Mouse (Mus musculus) CD4-positive, CD25-positive, alpha-beta regulatory T cell, adult 2 months (primary cell): ENCODE results near the gene Map3k21.
A peak's percentile ranks its signal among the peaks of the same experiment; 100 is the strongest.

Source experiments
- DNase-seq: peaks from one replicate; pipeline ENCODE4 v3.0.0-alpha.2; 2012; ENCODE audit warnings: low read depth, low spot score

The Map3k21 gene

GRCm38 (mm10) chr8:125914386-125914785 lies 4.1 kb downstream of the Map3k21 start:
- DNase-seq: no peak

DNA sequence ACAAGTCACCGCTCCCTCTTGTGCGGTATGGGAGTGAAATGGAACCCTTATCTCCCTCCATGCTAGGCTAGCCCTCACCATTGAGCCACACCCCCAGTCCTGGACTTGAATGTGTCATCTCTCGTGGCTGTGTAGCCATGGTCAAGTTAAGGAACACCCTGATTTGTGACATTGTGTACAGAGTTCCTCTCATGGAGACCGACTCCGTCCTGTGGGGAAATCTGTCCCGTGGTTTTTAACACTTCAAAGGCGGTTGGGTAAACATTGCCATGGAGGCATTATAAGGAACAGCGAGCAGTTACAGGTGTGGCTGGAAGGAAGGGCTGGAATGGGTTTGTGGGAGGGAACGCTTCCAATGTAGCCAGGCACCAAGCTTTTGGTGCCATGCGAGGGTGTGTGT lies 6.8 kb downstream of the Map3k21 start:
- no peak for DNase-seq

- DNase-seq: no peak
Observed at GRCm38 (mm10) chr8:125918719-125919118, 8.5 kb downstream of the Map3k21 start.

DNA sequence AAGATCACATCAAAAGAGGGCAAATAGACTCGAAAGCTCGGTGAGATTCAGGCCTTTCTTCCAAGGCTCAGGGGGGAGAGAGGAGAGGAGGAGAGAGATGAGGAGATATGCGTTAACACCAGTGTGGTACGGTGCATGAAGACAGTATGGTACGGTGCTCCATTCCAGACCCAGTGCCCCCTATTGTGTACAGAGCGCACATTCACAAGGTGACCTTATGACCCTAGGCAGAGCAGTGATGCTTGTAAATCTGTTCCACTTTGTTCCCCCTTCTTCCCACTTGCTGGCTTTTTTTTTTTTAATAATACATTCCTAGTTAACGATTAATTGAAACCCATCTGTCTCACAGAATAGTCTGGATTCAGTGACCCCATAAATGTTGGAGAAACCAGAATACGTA lies 9.3 kb downstream of the Map3k21 start:
- DNase-seq: no peak

DNA sequence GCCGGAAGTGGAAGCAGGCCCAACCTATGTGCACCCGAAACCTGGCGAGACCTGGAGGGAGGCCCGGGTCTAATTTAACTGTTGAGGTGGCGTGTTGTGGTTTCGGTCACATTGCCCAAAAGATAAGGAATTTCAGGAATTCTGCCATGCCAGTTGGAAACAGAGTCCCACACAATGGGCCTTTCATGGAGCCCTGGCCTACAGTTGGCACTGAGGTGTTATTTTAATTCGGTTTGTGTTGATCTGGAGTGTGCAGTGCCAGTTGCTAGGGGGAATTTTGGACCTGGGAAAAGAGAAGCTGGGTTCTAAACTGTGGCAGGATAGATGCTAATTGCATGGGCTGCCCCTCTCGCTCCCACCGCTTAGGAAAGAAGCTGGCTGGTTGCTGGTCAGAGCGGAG lies 10.0 kb downstream of the Map3k21 start:
- no peak for DNase-seq

GRCm38 (mm10) chr8:125920761-125921160 lies 10.5 kb downstream of the Map3k21 start:
- no peak for DNase-seq

DNA sequence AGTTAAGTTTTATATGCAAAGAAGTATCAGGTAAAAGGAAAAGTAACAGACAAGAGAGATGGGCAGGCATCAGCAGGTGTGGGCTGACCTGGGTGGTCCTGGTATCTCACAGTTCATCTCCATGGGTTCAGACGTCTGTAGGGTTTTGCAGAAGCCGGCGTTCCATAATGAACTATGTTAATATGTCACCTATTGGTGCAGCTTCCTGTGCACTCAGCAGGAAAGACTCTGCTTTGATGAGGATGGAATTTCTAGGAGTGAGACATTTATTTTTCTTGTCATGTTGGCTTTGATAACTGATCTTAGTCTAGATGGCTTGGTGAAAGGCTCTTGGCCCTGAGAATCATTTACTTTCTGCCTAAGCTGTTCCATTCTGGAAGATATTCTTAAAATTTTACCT lies 12.1 kb downstream of the Map3k21 start:
- no peak for DNase-seq

GRCm38 (mm10) chr8:125926636-125927035 lies 16.4 kb downstream of the Map3k21 start:
- no peak for DNase-seq

GRCm38 (mm10) chr8:125930276-125931046 lies 20.2 kb downstream of the Map3k21 start:
- no peak for DNase-seq

GRCm38 (mm10) chr8:125931822-125932221 lies 21.6 kb downstream of the Map3k21 start:
- no peak for DNase-seq

DNA sequence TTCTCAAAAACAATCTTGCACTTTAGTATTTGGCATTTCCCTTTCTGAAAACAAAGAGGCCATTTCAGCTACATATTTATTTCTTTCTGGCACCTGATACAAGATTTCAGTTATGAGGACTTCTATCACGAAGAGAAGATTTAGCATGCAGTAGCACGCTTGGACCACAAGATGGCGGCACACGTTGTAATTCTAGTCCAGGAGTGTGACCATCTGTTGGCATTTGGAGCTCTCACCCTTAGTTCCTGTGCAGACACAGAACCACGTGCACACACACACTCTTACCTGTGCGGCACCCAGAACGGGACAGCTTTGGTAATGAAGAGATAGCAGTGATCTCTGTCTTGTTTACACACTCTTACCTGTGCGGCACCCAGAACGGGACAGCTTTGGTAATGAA lies 25.4 kb downstream of the Map3k21 start:
- DNase-seq: peak; percentile 60

DNA sequence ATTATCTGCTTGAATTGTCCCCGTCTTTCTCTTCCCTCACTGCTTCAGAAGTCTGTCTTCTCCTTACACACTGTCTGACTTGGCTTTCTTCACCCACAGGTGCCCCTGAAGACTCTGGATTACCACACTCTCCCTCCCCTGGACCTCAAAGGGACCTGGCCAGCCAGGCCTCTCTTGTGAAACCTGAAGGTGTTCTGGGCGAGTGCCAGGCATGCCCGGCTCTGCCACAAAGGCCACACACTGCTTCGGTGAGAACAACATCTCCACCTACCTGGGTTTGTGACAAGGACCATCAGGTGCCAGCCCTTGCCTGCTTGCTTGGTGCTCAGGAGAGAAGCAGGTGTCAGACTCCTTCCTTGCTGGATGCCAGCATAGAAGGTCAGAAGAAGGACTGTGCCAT lies 34.3 kb downstream of the Map3k21 start:
- no peak for DNase-seq

- DNase-seq: no peak
Observed at GRCm38 (mm10) chr8:125948696-125949308, 38.6 kb downstream of the Map3k21 start.

DNA sequence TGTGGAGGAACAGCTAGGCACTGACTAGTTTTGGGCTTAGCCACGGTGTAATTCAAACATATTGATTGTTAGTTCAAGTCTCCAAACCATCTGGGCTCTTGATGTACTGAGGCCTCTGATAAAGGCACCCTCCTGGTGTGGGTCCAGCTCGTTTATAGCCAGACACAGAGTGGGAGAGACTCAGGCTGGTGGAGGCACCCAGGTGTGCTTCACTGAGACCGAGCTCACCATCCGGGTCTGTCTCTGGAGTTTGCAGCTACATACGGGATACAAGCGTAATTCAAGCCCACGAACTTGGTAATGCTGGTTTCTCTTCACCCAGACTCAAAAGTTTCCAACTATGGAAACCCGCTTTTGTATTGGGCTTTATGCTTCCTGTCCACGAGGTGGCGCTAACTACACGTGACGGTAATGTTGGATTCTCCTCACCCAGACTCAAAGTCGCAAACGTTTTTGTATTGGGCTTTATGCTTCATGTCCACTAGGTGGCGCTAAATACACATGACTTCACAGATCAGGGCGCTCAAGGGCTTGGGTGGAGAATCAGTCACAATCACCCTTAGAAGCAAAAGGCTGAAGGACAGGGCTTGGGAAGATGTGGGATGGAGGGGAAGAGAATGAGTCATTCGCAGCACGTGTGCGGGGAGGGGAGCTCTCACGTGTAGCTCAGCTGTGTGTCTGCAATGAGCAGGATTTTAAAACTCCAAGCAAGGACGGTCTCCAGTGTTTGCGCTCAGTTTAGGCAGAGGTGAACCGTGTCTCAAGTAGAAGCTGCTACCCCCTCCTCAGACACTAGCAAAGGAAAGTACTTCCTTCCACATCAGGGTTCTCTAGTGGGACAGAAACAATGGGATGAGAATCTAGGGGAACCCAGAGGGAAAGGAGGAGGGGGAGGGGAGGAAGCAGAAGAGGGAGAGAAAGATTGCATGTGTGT lies 40.0 kb downstream of the Map3k21 start:
- DNase-seq: peak; percentile 87

DNA sequence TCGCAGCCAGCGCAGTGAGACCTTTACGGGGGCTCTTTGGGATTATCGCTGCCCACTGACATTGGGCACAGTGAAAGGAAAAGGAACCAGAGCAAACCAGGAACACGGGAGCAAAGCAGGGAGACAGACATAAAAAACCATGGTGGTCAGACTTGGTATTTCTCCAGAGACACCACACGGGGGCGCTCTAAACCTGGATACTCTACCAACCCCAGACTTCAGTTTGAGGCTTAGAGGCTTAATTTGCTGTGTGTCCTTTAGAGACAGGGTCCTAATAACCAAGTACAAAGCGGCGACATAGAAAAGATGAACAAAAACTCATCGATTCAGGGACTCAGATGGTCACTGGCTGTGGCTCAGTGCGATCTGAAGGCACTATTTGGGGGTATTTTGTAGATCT lies 45.4 kb downstream of the Map3k21 start:
- peak; percentile 15 for DNase-seq

- no peak for DNase-seq
Observed at GRCm38 (mm10) chr8:125956796-125957195, 46.5 kb downstream of the Map3k21 start.

GRCm38 (mm10) chr8:125957226-125957993 lies 47.2 kb downstream of the Map3k21 start:
- DNase-seq: no peak

DNA sequence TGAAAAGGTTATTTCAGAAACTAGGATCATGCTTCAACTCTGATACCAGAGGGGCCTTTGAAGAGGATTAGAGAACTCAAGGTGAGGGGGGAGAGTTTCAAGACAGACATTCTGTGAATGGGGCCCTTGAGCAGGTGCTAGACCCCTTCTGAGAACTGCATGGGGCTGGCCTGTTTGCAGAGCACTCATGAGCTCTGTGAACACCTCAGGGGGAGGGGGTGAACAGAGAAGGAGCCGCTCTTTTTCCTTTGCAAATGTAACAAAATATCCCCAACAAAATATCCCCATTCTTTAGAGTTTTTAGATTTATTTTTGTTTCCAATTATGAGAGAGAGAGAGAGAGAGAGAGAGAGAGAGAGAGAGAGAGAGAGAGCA lies 47.7 kb downstream of the Map3k21 start:
- DNase-seq: no peak

DNA sequence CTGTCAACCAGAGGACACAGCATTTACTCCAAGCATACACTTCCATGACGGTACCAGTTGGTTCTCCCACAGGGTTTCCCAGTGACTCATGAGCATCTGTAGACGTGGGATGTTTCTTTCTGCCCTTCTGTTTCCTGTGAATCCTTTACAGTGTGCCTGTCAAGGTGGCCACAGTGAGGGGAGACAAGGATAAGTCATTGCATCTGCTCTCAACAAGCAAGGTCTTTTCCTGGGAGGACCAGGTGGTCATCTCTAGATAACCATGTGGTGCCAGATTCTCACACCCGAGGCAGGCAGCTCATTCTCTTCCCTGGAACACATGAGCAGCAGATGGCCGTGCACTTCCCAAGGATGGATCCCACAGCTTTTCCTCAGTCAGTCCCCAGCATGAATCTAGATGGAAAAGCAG lies 49.1 kb downstream of the Map3k21 start:
- no peak for DNase-seq

- no peak for DNase-seq
Observed at GRCm38 (mm10) chr8:125960037-125960436, 49.8 kb downstream of the Map3k21 start.

DNA sequence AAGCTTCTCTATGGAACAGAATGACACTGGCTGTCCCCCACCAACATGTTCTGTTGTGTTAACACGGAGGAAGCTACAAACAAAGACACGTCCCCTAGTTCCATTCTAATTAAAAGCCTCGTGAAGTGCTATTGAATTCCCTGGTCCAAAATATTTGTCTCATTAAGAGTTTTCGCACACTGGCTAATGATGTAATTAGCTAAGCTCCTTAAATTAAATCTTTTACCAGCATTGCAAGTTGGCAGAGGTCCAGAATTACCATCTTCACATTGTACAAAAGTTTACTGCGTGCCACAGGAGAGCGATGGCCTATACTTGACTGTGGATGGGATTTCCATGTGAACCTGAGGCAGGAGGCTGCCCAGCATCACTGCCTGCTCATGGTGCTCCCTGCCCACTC lies 51.5 kb downstream of the Map3k21 start:
- DNase-seq: no peak

- no peak for DNase-seq
Observed at GRCm38 (mm10) chr8:125963807-125964211, 53.6 kb downstream of the Map3k21 start.
